Mouse (Mus musculus): ENCODE data around the gene Esp34. TPM values are rescaled to one million over a fixed set of nuclear protein-coding genes. Genes with fewer than 3 reads are reported as not detected.

The Esp34 gene
- not detected in 2 replicates for polyA plus RNA-seq (2016; fragmentation: Nextera tagmentation; extraction: Ambion mirVana)

DNA sequence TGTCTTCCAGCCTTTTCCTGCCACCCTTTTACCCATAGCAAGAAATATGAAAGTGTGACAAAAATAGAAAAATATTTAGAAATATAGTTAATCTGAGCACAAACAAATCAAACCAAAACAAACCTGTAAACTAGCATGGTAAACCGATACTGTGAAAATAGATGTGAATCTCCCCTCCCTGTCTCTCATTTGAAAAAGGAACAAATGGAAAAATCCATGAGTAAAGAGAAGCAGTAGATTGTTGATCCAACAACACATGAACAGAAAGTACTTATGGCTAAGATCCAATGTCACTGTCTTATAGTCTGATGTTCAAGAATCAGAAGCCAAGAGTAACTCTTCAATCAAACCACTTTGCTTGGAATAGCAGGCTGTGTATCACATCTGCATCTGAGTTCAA lies at the start of gene Esp34:
TSS of gene Esp34 (plus strand) at position 301 of the 400 bp plus-strand sequence.
- Histone ChIP-seq H3K27ac (replicated peaks) (no peak within 1 kb of the TSS), H3K4me1 (no peaks in the 10 kb centered on the region), H3K36me3 (no peaks in the 10 kb centered on the region), H3K27me3 (ENCODE audit: low read depth, poor library complexity, severe bottlenecking) (no peaks in the 10 kb centered on the region), H3K4me3 (no peak within 1 kb of the TSS), H3K9me3 (replicated peaks) (peaks cover 17% of the 10 kb centered on the region; the same call in 1 of the 2 replicates)
- no peak for DNase-seq (ENCODE audit: low spot score)
- 94% methylated on average over 1 of the region's 1 CpGs for WGBS

GRCm38 (mm10) chr17:38562527-38562926 lies 8.5 kb downstream of the Esp34 start:
- 72% methylated on average over 5 of the region's 5 CpGs for WGBS
- Histone ChIP-seq H3K36me3 (no peaks in the 10 kb centered on the region), H3K4me1 (no peaks in the 10 kb centered on the region), H3K9me3 (replicated peaks) (peaks cover 31% of the 10 kb centered on the region; the same call in 1 of the 2 replicates), H3K4me3 (no peak overlapping the region), H3K27ac (replicated peaks) (no peak overlapping the region), H3K27me3 (ENCODE audit: low read depth, poor library complexity, severe bottlenecking) (no peaks in the 10 kb centered on the region)
- DNase-seq (ENCODE audit: low spot score): no peak

Other genes with a start within 250 kb of the Esp34 start
- not detected in 2 replicates for gene Olfr137, start 246.6 kb upstream of the Esp34 start, polyA plus RNA-seq (2016; fragmentation: Nextera tagmentation; extraction: Ambion mirVana)
- gene Olfr136, start 224.4 kb upstream of the Esp34 start, polyA plus RNA-seq (2016; fragmentation: Nextera tagmentation; extraction: Ambion mirVana): not detected in 2 replicates
- not detected in 2 replicates for gene Esp36, start 134.0 kb upstream of the Esp34 start, polyA plus RNA-seq (2016; fragmentation: Nextera tagmentation; extraction: Ambion mirVana)
- not detected in 2 replicates for gene Esp31, start 85.3 kb downstream of the Esp34 start, polyA plus RNA-seq (2016; fragmentation: Nextera tagmentation; extraction: Ambion mirVana)